Mouse (Mus musculus): ENCODE data around the gene Tmem115.

The Tmem115 gene

DNA sequence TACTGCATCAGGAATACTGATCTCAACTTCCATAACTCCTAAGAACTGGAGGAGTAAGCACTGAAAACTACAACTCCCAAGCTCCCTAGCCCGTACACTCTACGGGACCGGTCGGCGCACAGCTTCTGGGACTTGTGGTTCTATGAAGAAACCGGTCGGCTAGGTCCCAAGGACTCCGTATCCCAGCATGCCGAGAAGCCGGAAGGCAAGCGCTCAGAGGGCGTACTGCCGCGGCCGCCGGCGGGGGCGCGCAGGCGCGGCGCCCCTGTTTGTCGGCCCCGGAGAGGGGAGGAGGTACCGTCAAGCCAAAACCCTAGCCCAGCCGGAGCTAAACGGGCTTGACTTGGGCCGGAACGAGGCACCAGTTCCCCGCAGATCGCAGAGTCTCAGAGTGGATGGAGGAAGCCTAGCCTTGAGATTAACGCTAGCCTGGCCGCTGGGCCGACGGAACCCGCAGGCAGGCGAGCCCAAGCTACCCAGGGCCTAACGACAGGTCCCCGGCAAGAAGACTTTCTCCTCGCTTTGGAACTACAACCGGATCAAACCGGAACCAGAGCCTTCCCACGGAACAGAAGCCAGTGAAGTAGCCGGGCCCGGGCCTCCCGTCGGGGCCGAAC, at the start of gene Tmem115:
TSS of gene Tmem115 (plus strand) at position 155 of the 617 bp plus-strand sequence.
- peak; percentile 86 for DNase-seq (ENCODE audit: low read depth)

DNA sequence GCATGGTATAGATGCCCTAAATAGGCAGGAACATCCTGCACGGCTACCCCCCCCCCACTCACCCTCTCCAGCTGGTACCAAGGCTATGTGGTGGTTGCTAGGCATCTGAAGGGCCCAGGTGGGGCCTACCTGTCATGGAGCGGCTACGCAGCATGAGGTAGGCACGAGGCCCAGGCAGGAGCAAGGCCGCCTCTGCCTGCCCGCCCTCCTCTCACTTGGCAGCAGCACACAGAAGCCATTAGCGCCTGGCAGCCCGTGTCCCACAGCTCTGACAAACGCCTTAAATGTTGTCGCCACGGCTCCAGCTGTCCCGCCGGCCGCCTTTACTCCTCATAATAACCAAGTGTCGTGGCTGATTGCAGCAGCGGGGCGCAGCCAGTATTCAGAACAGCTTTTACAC, 49.4 kb upstream of the Tmem115 start:
- DNase-seq (ENCODE audit: low read depth) = no peak

DNA sequence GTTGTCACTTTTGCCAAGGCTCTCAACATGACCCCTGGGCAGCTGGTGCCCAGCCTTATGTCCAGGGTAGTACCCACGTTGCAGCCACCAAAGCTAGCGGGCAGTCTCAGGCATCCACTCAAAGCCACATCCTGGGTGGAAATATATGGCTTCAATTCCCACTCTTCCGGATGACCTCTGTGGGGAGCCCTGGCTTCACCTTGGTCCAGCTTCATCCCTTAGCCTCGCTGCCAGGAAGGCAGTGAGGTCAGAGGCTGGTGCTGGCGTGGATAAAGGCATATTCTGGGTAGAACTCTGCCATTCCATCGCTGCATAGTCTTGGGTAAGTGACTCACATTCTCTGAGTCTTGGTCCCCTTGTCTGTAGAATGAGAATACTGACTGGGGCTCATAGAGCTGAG, 49.0 kb upstream of the Tmem115 start:
- no peak for DNase-seq (ENCODE audit: low read depth)

DNA sequence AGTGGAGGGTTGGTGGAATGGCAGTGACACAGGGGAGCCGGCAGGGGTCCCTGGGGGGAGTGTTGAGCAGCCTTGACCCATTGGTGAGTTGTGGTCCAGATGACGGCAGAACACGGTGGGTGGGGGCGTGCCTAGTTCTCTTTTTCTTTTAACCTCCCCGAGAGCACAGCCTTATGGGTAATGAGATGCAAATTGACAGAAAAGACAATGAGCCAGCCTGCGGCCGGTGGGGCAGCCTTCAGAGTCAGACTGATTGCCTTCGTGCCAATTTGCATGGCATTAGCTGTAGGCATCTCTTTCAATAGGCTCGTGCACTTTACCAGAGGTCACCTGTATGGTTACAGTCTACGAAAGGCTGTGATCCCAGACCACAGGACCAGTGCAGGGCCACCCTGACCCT, 47.7 kb upstream of the Tmem115 start:
- no peak for DNase-seq (ENCODE audit: low read depth)

DNA sequence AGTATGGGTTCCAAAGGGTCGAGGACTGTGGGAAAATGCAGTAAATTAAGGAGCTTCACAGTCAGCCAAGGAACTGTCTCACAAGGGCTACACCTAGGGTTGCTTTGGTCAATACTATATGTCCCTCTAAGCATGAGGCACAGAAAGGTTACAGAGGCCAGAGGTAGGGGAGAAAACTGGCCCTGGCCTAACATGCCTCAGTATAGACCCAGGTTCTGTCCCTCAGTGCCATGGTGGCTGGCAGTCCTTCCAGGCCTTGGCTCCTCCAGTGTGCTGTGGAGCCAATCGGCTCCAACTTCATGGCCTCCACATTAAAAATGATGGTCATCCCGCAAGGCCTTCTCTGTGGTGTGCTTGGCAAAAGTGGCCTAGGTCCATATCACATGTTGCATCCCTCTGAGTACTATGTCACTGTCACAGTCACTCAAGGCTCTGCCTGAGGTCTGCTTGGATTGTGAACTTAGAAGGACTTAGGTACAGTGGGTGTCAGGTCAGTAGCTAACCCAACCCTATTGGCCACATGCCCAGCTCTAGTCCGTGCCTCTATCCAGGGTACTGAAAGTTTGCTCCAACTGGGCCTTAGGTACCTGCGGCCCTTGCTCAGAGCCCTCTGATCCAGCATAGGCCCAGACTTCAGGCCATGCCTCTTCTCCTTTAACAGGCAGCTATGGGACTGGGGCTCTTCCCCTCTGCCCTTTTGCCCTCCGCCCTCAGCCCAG, 47.1 kb upstream of the Tmem115 start:
- DNase-seq (ENCODE audit: low read depth) = no peak

DNA sequence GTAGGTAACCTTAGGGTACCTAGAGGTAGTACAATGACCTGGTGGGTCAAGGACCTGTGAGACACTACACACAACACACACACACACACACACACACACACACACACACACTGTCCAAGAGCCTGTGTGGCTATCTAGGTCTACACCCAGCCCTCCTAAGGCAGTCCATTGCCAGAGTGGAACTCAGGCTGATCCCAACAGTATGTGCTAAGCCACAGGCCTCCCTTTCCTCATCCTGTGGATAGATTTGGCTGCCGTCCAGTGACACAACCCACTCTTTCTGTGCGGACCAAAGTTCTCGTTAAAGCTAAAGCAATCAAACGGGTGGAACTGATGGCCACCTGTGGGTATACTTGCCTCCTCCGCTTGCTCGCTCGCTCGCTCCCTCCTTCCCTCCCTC, 43.6 kb upstream of the Tmem115 start:
- no peak for DNase-seq (ENCODE audit: low read depth)

DNA sequence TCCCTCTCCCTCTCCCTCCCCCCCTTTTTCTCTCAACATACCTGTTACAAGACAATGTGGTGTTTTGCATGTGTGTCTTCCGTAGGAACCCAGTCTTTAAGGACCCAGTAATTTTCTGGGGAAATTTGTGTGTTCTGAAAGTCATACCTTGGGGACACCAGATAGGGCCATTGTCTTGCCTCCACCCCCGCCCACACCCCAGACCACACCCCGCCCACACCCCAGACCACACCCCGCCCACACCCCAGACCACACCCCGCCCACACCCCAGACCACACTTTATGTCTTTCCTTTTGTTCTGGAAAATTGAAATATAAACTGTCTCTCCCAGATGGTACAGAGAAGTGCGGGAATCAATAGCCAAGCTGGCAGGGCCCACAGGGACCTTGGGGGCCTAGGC, 43.1 kb upstream of the Tmem115 start:
- no peak for DNase-seq (ENCODE audit: low read depth)

DNA sequence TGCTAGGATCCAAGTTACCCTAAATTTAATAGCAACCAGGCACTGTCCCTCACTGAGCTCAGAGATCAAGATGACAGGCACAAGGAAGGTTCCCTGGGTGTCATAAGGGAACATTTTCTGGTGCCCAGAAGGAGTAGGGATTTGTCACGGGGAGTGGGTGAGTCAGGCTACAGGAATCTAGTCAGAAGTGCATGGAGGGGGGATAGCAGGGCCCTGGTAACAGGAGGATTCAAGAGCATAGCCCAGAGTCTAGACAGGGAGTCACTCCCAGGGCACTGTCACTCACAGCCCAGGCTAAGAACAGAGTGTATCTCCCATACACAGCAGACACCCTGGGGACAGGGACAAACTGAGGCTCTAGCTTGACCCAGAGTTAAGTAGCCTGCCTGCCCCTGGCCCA, 40.2 kb upstream of the Tmem115 start:
- DNase-seq (ENCODE audit: low read depth) = no peak

DNA sequence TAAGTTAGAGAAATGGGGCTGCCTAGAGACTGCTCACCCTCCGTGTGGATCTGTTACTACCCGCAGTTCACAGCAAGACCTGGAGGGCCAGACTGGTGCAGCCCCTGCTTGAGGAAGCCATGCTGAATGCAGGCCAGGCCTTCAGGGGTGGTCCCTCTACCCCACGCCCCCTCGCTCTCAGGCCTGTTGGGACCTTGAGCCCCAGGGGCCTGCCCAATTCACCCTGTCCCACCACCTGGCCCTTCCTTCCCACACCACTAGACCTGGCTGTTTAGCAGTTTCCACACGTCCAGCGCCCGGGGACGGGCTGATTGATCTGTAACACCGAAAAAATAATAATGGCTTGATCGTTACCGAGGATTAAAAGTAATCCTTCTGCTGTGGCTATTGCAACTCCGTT, 39.5 kb upstream of the Tmem115 start:
- DNase-seq (ENCODE audit: low read depth) = no peak

DNA sequence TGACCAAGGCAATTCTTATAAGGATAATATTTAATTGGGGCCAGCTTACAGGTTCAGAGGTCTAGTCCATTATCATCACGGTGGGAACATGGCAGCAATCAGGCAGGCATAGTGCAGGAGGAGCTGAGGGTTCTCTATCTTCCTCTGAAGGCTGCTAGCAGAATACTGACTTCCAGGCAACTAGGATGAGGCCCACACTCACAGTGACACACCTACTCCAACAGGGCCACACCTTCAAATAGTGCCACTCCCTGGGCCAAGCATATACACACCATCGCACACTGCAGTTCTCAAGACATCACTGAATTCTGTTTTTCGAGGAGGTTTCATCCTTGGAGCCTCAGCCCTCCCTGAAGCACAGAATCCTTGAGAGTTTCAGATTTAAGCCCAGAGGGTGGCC, 37.4 kb upstream of the Tmem115 start:
- no peak for DNase-seq (ENCODE audit: low read depth)

DNA sequence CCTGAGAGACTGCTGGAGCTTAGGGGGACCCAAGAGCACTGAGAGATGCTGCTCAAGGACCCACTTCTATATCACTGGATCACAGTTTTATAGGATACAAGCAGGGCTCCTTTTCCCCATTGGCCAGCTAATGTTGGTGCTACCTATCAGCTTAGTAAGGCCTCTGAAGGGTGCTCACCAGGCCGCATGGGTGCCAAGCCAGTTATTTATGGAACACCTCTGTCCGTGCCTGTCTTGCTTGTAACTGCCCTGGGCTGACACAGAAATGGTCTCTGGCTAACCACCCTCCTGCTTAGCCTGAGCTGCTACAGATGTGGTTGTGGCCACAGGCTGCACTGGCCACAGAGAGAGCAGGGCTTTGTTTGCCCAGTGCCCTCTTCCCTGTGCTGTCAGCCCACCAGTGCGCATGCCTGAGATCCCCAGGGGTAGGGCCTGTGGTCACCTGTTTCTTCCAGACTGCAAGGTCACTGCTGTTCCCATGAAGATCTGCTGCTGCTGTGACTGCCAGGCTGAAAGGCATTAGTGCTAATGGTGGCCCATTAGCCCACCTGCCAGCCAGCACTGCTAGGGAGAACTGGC, 32.9 kb upstream of the Tmem115 start:
- DNase-seq (ENCODE audit: low read depth) = no peak

DNA sequence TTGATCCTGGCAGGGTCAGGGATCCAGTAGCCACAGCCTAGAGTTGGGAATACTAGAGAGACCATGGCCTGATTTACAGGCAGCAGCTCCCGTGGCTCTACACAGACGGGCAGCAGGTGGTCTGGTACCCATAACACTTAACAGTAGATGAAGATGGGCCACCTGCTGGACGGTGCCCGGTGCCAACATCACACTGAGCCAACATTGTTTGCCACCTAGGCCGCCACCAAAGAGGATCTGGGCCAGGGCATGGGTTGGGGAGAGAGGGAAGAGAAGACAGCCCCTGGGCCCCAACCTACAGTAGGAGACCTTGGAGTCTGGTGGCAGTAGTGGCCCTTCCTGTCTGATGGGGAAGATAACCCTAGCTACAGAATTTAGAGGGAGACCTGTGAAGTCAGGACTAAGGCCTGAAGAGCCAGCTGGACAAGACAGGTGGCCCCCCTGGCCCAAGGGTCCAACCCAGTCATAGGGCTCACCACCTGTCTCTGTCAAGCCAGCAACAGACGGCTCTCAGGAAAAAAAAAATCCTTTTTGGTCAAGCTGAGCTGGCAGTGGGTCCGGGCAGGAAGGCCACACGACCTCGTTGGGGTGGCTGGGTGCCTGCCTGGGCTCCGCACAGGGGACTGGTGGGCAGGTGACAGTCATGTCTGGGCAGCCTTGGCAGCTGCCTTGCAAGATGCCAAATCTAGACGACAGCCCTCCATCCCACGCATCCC, 31.5 kb upstream of the Tmem115 start:
- DNase-seq (ENCODE audit: low read depth) = no peak

DNA sequence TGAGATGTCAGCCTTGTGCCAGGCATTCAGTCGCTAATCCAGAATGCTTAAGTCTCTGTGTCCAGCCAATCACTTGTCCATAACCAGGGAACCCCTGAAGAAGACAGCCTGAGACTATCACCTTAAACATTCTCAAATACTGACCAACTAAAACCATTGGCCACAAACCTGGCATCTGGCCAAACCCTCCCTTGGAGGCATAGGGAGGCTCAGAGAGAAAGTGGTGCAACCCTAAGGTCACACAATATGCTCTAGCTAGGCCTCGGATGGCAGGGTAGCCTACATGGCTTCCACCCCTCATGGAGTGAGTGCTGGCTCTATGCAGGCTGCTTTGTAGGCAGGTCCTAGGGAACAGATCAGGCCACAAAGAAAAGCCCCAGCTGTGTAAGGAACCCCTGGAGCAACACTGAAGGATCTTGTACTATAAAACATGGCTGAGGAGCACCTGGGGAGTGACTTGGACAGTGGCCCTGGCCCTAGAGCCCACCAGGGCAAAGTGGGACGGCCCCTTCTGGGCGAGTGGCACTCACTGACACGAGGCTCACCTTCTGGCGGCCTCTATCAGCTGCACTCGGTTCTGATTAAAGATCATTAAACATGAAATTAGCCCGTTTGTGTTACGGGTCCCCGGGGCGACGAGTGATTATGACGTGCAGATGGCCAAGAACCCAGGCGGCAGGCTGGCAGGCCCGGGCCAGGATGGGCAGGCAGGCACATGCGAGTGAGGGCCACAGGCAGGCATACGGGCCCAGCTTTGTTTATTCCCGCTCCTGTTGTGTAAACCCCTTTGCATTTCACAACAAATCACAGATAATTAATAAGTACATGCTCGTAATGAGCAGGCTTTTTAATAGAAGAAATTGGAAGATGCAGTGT, 28.8 kb upstream of the Tmem115 start:
- no peak for DNase-seq (ENCODE audit: low read depth)

DNA sequence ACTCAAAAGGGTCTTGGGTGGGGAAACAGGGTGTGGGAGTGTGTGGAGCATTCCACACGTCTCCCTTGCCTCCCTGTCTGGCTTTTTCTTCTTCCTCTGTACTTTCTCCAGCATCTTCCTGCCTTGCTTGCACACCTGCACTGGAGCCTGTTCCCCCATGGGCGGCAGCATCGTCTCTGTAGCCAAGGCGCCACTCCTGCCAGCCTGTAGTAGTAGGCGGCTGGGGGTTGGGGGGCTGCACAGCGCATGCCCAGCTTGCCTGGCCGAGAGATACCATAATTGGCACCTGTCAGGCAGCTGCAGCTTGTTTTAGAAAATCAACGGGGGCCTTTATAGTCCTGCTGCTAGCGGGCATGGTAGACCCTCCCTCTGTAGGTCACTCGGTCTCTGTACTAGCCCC, 25.5 kb upstream of the Tmem115 start:
- no peak for DNase-seq (ENCODE audit: low read depth)

DNA sequence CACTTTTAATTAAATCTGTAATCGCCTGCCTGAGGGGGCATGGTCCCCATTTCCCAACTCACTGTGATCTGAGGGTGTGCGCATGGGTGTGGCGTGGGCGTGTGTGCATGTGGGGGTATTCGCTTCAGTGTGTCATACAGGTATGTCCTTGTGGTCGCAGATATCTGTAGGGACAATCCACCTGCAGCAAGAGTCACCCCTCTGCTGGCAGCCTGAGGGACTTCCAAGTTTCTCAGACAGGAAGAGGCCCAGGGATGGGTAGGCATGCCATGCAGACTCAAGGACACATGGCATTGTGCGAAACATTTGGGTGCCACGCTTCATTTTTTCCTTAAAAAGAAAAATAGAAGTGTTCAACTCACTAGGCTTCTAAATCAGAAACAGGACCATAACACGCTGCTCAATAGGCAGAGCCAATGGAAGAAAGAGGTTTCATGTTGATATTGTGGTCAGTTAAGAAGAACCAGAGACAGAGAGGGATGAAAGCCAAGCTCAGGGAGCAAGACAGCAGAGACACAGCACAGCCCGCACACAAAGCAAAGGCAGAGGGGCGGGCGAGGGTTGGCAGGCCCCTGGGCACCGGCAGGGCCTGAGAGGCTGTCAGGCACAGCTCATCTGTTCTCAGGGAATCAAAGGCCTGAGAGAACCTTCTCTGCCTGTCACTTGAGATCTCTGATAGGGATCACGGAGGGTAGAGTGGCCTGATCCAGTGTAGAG, 23.2 kb upstream of the Tmem115 start:
- DNase-seq (ENCODE audit: low read depth) = no peak

DNA sequence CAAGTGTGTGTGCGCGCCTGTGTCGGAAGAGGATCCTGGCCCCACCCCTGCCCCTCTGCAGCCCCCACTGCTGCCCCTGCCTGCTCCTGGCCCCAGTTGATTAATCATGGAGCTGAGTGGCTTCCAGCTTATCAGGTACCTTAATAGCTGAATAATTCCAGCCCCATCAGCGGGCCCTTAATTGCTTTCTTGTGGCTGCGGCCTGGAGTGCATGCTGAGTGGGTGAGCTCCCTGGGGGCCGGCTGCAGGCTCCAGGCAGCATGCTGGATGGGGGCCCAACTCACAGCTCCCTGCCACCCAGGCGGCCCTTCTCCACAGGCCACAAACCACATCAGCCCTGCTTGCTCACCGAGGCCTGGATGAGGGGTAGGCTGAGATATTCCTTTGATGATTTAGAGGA, 22.3 kb upstream of the Tmem115 start:
- no peak for DNase-seq (ENCODE audit: low read depth)

DNA sequence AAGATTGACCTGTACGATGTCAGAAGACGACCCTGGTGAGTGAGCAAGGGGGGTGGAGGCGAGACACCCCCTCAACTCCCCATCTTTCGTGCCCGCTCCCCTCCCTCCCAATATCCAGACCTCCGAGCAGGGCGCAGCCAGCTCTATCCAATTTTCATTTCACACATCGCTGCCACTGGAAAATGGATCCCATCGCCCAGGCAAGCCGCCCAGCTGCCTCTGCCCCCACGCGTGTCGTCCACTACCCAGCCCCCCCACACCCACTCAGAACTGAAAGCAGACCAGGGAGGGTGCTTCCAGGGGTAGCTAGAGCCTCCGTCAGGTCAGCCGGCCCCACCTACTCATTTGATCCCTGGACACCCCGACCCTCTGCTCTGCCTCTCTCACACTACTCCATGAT, 21.4 kb upstream of the Tmem115 start:
- DNase-seq (ENCODE audit: low read depth) = no peak

DNA sequence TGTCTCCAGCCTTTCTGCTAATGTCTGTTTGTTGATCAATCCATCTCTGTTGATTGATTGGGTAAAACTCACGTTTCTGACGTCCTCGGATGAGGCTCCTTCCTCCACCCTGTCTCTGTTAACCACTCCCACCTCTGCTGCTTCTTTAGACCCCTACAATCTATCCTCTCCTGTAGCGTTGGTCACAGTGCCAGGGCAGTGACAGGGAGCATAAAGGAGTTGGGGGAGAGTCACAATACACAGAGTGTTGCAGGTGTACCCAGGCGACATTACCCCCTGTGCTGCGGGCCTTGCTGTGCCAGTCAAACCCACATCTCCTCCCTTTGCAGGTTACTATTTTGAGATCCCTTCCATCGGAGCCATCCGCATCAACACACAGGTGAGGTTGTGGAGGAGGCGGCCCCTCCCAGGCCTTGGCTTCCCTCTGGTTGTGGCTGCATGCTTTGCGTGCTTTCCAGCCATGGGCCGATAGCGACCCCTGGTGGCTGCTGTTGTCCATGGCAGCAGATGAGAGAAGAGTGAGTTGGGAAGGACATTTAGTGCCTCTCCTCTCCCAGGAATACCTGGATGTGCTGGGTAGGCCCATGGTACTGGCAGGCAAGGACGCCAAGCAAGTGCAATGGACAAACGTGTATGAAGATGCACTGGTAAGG, 19.3 kb upstream of the Tmem115 start:
- peak; percentile 58 for DNase-seq (ENCODE audit: low read depth)

DNA sequence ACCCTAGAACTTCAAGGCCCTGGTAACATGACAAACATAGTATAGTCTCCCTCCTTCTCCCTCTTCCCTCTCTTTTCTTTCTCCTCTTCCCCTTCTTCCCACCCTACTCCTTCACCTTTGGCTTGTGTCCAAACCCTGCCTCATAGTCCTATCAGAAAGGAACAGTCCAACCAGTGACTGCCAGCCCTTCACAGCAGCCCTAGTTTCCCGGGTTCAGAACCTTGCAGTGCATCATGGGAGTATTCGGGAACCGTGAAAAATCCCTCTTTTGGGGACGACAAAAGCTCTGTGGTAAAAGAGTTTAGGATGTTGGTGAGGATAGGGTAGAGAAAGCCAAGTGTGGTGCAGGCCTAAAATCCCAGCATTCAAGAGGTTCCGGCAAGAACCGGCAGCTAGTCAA, 13.4 kb upstream of the Tmem115 start:
- no peak for DNase-seq (ENCODE audit: low read depth)

DNA sequence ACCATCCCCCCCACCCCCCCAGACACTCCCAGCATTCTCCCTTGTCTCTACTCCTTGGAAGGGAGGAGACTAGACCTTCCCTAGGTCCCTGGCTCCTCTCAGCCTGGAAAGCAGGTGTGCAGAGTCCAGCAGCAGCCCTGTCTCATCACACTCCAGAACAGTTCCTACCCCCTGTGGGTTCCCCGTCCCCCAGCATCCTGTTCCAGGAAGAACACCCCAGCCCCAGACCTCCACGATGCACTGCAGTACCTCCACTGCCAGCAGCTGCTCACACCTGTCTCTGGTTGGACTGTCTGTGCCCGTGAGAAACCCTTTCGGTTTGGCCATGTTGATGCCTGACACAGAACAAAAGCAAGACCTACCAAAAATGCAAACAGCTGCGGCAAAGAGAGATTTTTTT, 12.6 kb upstream of the Tmem115 start:
- no peak for DNase-seq (ENCODE audit: low read depth)
